Mouse (Mus musculus) G1E (cell line): ENCODE data around the gene Angptl6.

Source experiments
- CTCF ChIP-seq: IDR thresholded peaks from 2 replicates; pipeline ENCODE4 v1.5.1; 2012; ENCODE audit warnings: low read depth, low read length, inconsistent platforms, mixed read lengths
- GATA1 ChIP-seq: IDR thresholded peaks from 2 replicates; pipeline ENCODE4 v1.6.1; 2012; ENCODE audit warnings: borderline replicate concordance, low read length, inconsistent platforms, mixed read lengths
- TAL1 ChIP-seq: conservative IDR thresholded peaks from 2 replicates; pipeline ENCODE4 v1.6.1; 2012; ENCODE audit warnings: low read depth, low read length, inconsistent platforms, mixed read lengths

DNA sequence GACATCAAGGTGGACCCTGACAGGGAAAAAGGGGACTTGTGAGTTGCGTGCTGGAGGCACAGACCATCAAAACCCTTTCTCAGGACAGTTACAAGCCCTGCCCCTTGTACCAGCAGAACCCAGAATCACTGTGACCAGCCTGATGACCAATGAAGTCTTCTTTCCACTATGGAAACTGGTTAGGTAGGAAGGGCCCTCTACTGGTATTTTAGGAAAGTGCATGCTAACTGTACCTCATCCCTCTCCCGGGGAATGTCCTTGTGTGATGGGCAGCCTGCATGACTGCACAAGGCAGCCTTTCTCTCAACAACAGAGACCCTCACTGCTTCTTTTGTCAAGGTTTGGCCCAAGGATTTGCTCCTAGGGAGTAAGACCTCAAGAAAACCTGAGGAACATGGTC, 36.9 kb downstream of the Angptl6 start:
- TF ChIP-seq CTCF, result no peak
- no peak for TF ChIP-seq GATA1
- no peak for TF ChIP-seq TAL1
